Mouse (Mus musculus): Measurements from ENCODE around the gene Cdkal1.

DNA sequence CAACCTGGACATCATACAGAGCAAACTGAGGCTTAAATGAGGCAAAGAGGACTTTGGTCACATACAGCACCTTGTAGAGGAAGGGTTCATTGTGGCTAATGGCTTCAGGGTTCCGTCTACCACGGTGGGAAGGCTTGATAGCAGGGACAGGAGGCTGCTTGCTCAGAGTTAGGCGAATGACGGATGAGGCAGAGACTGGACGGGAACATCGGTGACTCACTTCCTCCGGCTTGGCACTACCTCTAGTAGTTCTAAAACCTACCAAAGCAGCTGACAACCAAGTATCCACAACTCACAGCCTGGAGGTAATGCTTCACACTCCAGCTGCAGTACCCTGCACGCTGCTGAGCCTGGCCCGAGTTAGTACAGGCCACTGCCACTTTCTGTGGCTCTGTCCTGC is 706.9 kb downstream of the Cdkal1 start:
- TF ChIP-seq ETS1 (conservative IDR thresholded peaks at IDR 0.05; ENCODE audit: low read depth, low read length) (no peak), EP300 (IDR thresholded peaks at IDR 0.05; ENCODE audit: low read length) (no peak), CTCF (conservative IDR thresholded peaks at IDR 0.05 in 1 of 2, IDR thresholded peaks at IDR 0.05 in 1 of 2; ENCODE audit: low read depth in 2 of 2, low read length in 2 of 2) (no peak), TCF12 (IDR thresholded peaks at IDR 0.05; ENCODE audit: low read depth, low read length) (no peak), HCFC1 (IDR thresholded peaks at IDR 0.05; ENCODE audit: low read depth, low read length) (no peak), GABPA (IDR thresholded peaks at IDR 0.05; ENCODE audit: insufficient replicate concordance, low read depth, low read length) (no peak), MYC (IDR thresholded peaks at IDR 0.05; ENCODE audit: low read depth, low read length) (no peak), USF1 (IDR thresholded peaks at IDR 0.05; ENCODE audit: low read depth, low read length) (no peak), ZNF384 (IDR thresholded peaks at IDR 0.05; ENCODE audit: low read depth, low read length) (no peak), MAFK (IDR thresholded peaks at IDR 0.05; ENCODE audit: insufficient replicate concordance, low read length) (no peak), MXI1 (IDR thresholded peaks at IDR 0.05; ENCODE audit: low read depth, low read length) (no peak)
